Mouse (Mus musculus) hindbrain, postnatal 0 days (tissue): ENCODE measurements around the gene Gm42791. TPM values are rescaled to one million over a fixed set of nuclear protein-coding genes. Genes with fewer than 3 reads are reported as not detected.

Experiments used
- ATAC-seq: fragments of 200-750 bp; cut with Nextera tagmentation; 2 replicates; pipeline ENCODE4 v1.8.0; 2017; ENCODE audit warnings: mild to moderate bottlenecking, moderate TSS enrichment, moderate library complexity
- DNase-seq: peaks from one replicate; pipeline ENCODE4 v3.0.0-alpha.2; 2015; ENCODE audit warnings: low spot score
- H3K27ac ChIP-seq: fragments of 300-500 bp; sonication (generic); 2 replicates; pipeline ENCODE4 v1.5.1; 2014; ENCODE audit warnings: mild to moderate bottlenecking
- H3K27me3 ChIP-seq: fragments of 300-500 bp; sonication (generic); 2 replicates; pipeline ENCODE4 v1.6.1; 2014; ENCODE audit warnings: low read length, mixed read lengths; ENCODE audit not compliant: insufficient read depth
- H3K36me3 ChIP-seq: fragments of 300-500 bp; sonication (generic); 2 replicates; pipeline ENCODE4 v1.6.1; 2014; ENCODE audit warnings: low read length, mixed read lengths; ENCODE audit not compliant: insufficient read depth
- H3K4me1 ChIP-seq: fragments of 300-500 bp; sonication (generic); 2 replicates; pipeline ENCODE4 v1.6.1; 2014; ENCODE audit warnings: antibody characterized with exemption, low read length, mixed read lengths; ENCODE audit not compliant: insufficient read depth
- H3K4me2 ChIP-seq: fragments of 300-500 bp; sonication (generic); 2 replicates; pipeline ENCODE4 v1.6.1; 2014; ENCODE audit warnings: low read depth, mild to moderate bottlenecking, low read length, moderate library complexity, mixed read lengths
- H3K4me3 ChIP-seq: fragments of 300-500 bp; sonication (generic); 2 replicates; pipeline ENCODE4 v1.5.1; 2014; ENCODE audit warnings: low read length
- H3K9ac ChIP-seq: fragments of 300-500 bp; sonication (generic); replicated peaks from 2 replicates; pipeline ENCODE4 v1.6.1; 2014; ENCODE audit warnings: mild to moderate bottlenecking, low read length, moderate library complexity, mixed read lengths
- H3K9me3 ChIP-seq: fragments of 300-500 bp; sonication (generic); 2 replicates; pipeline ENCODE4 v1.6.1; 2016; ENCODE audit warnings: low read length, mixed read lengths
- CTCF ChIP-seq: IDR thresholded peaks from 2 replicates; pipeline ENCODE4 v1.5.1; 2016; ENCODE audit warnings: antibody characterized with exemption, control low read depth, low read depth
- WGBS: fragments of 180-500 bp; shearing (Covaris S2); extraction: QIAGEN DNeasy Blood & Tissue Kit; methylation state at CpG from one replicate; pipeline ENCODE4 v1.1.7; 2014; 5-methylcytosine and 5-hydroxymethylcytosine counted together
- polyA plus RNA-seq: library from polyadenylated mRNA; unstranded; fragments of >200 nt; fragmentation: Nextera tagmentation; extraction: Ambion mirVana; gene quantifications from 2 replicates; pipeline ENCODE4 v1.2.1, GENCODE M21; 2015
- total RNA-seq: library from RNA; depleted of rRNA; stranded (reverse); fragments of >200 nt; gene quantifications from 2 replicates; pipeline ENCODE4 v1.2.3, GENCODE M21; 2014

The Gm42791 gene
- total and polyA plus RNA-seq, 2 experiments from 2014 or later, result 1.6 TPM; not detected in 1

DNA sequence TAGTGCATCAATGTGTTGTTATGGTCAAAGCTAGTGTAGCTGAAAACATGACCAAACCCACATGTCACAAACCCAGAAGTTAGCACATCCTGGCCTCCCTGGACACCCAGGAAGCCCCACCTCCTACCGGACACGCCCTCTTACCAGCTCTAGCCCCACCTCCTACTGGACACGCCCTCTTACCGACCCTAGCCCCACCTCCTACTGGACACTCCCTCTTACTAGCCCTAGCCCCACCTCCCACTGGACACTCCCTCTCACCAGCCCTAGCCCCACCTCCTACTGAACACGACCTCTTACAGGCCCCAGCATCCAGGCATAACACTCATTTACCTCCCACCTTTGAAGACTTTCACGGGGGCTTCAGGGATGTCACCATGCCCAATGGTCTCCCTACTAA is 14.3 kb downstream of the Gm42791 start:
- H3K4me3 ChIP-seq, result no peak overlapping the region
- ATAC-seq (peak; percentile 45; the same call in 1 of the 2 replicates), DNase-seq (no peak)
- no peak overlapping the region for H3K9ac ChIP-seq
- H3K9me3 ChIP-seq, result 0 out of 2 replicates have a peak, but pooled peaks cover 2% of the 10 kb centered on the region
- 68% methylated on average over 6 of the region's 6 CpGs for WGBS
- no peaks in the 10 kb centered on the region for H3K36me3 ChIP-seq
- H3K4me1 ChIP-seq, result no peaks in the 10 kb centered on the region
- H3K27me3 ChIP-seq, result no peaks in the 10 kb centered on the region
- H3K4me2 ChIP-seq, result no peak overlapping the region
- no peak for TF ChIP-seq CTCF
- no peak overlapping the region for H3K27ac ChIP-seq

DNA sequence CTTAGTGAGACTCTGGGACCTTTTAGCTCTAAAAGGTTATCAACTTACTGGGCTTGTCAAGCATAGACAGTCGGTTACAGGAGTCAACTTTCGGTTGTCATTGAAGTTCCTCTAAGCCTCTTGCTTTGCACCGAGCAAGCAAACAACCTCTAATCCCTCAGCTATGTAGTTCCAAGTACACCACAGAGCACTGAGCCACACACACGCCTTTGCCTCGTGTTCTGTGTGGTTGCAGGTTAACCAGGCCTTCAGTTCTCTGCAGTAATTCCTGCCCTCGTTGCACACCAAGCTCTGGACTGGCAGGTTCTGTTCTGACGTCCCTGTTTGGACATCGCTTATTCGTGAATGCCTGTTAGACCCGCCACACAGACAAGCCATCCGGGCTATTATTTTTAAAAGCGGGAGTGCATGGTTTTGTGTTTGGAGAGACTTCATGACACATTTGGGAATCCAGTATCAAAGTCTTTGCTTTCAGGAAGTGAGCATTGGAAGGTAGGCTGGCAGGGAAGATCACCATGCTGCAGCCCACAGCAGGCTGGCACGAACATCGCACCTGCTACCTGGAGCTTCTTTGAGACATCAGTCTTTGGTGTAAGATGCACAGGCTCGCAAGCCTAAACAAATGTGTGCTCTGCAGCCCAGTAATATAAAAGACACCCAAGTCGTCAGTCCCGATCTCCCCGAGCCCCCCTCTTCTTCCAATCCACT is 16.3 kb downstream of the Gm42791 start:
- DNase-seq (no peak), ATAC-seq (no peak)
- H3K27me3 ChIP-seq, result no peaks in the 10 kb centered on the region
- H3K9me3 ChIP-seq, result 0 out of 2 replicates have a peak, but pooled peaks cover under 1% of the 10 kb centered on the region
- no peak overlapping the region for H3K4me2 ChIP-seq
- no peak overlapping the region for H3K4me3 ChIP-seq
- no peaks in the 10 kb centered on the region for H3K36me3 ChIP-seq
- no peak overlapping the region for H3K9ac ChIP-seq
- TF ChIP-seq CTCF, result no peak
- 67% methylated on average over 18 of the region's 18 CpGs for WGBS
- H3K27ac ChIP-seq, result no peak overlapping the region
- no peaks in the 10 kb centered on the region for H3K4me1 ChIP-seq

DNA sequence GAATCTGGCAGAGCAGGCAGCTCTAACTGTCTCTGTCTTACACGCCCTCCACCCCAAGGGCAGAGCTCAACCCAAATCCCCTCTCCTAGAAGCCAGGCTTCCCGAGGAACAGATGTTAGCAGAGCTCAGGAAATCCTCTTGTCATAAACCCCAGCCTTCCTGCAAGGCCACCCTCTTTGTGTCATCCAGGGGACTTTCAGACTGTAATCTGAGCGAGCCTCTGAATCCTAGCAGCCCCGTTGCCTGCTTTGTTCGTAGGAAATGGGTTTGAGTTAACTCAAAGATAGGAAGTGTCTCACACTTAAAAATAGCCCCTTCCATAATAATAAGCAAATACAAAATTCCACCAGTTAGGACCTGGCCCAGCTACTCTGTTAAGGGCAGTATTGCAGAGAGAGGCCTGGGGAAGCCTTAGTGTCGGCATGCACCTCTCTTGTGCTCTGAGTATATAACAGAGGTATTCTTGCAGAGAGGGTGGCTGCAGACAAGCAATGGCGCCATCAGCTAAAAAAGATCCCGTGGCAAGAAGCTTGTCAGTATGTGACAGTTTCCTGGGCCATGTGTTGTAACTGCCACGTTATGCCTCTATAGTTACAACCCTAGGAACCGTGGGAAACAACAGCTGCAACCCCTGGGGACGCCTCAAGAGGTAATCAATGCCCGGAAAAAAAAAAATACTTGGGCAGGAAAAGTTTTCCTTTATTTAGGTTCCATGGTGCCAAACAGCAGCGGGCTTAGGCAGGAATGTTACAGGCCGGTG is 17.1 kb downstream of the Gm42791 start:
- Histone ChIP-seq H3K36me3 (no peaks in the 10 kb centered on the region), H3K4me1 (0 out of 2 replicates have a peak, but pooled peaks cover 5% of the 10 kb centered on the region), H3K4me2 (no peak overlapping the region), H3K27ac (no peak overlapping the region), H3K9me3 (no peaks in the 10 kb centered on the region), H3K27me3 (no peaks in the 10 kb centered on the region), H3K4me3 (no peak overlapping the region), H3K9ac (no peak overlapping the region)
- DNase-seq, result no peak
- no peak for TF ChIP-seq CTCF
- no peak for ATAC-seq
- WGBS, result 28% methylated on average over 14 of the region's 14 CpGs

DNA sequence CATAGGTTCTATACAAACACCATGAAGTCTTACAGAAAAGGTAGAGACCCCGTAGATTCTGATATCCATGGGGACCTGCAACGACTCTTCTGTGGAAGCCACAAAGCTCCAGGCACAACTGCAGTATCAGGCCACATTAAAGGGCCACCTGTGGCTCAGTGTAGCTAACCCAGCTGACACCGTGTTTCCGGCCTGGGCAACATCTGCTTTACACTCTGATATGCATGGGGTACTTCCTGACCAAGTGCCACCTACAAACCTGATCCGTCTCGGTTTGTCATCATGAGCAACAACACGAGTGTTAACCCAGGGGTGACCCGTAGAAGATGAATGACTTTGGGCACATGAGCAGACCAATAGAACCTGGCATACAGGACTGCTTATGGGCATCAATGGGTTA is 18.1 kb downstream of the Gm42791 start:
- Histone ChIP-seq H3K9me3 (no peaks in the 10 kb centered on the region), H3K36me3 (no peaks in the 10 kb centered on the region), H3K27me3 (no peaks in the 10 kb centered on the region), H3K27ac (no peak overlapping the region), H3K4me3 (no peak overlapping the region), H3K4me1 (0 out of 2 replicates have a peak, but pooled peaks cover 5% of the 10 kb centered on the region), H3K9ac (no peak overlapping the region), H3K4me2 (no peak overlapping the region)
- ATAC-seq (no peak), DNase-seq (no peak)
- 86% methylated on average over 8 of the region's 8 CpGs for WGBS
- no peak for TF ChIP-seq CTCF

DNA sequence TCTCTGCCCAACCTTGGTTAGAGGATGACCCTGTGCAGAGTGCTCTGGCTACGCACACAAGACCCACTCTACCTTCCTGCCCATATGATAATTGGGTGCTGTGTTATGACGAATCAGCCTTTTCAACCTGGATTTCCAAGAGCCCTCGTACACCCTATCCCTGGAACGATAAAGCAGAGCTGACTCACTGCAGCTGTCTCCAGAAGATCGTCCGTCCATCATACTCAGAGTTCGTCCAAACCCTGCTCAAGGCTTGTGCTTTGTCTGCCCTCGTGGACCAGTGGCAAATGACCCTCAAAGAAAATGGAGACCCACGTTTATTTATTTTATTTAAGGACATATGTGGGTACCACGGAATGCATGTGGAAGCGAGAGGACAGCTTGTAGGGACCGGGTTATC is 19.9 kb downstream of the Gm42791 start:
- Histone ChIP-seq H3K4me2 (no peak overlapping the region), H3K9ac (no peak overlapping the region), H3K27ac (no peak overlapping the region), H3K36me3 (no peaks in the 10 kb centered on the region), H3K4me3 (no peak overlapping the region), H3K9me3 (no peaks in the 10 kb centered on the region), H3K27me3 (no peaks in the 10 kb centered on the region), H3K4me1 (0 out of 2 replicates have a peak, but pooled peaks cover 5% of the 10 kb centered on the region)
- ATAC-seq, result no peak
- 93% methylated on average over 12 of the region's 12 CpGs for WGBS
- no peak for DNase-seq
- TF ChIP-seq CTCF, result no peak

DNA sequence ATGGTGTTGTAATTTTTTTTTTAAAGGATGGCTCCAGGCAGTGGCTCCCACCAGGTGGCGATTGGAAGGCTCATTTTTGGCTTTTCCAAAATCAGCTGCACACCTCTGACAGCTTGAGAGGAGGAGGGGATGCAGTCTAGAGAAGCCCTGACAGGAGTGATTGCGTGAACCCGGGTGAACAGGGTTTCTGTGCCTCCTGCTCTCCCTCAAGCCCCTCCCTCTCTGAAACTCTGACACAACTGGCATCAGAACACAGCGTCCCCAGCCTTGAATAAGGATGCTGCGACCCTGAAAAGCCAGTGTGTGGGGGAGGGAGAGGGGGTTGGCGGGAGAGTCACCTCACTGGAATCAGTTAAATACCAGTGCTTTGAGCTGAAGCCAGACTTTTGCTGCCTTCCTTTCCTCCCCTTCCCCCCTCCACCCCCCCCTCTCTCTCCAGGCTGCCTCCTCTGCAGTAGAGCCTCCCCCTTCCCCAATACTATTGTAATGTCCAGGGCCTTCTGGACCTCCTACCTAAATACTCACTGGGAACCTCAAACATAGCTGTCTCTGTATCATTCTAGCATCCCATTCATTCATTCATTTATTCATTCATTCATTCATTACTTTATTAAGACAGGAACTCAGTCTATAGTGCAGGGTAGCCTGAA is 21.8 kb downstream of the Gm42791 start:
- no peaks in the 10 kb centered on the region for H3K36me3 ChIP-seq
- no peaks in the 10 kb centered on the region for H3K27me3 ChIP-seq
- 13% methylated on average over 6 of the region's 6 CpGs for WGBS
- no peak overlapping the region for H3K27ac ChIP-seq
- H3K9ac ChIP-seq, result no peak overlapping the region
- DNase-seq (peak; percentile 58), ATAC-seq (peak; percentile 73)
- 0 out of 2 replicates have a peak, but pooled peaks cover 8% of the 10 kb centered on the region for H3K4me1 ChIP-seq
- no peaks in the 10 kb centered on the region for H3K9me3 ChIP-seq
- H3K4me2 ChIP-seq, result no peak overlapping the region
- TF ChIP-seq CTCF, result peak; percentile 35
- no peak overlapping the region for H3K4me3 ChIP-seq
